Mouse (Mus musculus) T-cell, adult 66 days (primary cell): ENCODE results near the gene Fpgs. TPM values are rescaled to one million over a fixed set of nuclear protein-coding genes. Genes with fewer than 3 reads are reported as not detected.

Source experiments
- total RNA-seq, 2 experiments: library from RNA; stranded (reverse); gene quantifications; 3 replicates in 1 of 2; 4 replicates in 1 of 2; pipeline ENCODE4 v1.2.4; 2023

The Fpgs gene
- total RNA-seq = 10 to 100 TPM; 25.8 to 28.1 TPM

DNA sequence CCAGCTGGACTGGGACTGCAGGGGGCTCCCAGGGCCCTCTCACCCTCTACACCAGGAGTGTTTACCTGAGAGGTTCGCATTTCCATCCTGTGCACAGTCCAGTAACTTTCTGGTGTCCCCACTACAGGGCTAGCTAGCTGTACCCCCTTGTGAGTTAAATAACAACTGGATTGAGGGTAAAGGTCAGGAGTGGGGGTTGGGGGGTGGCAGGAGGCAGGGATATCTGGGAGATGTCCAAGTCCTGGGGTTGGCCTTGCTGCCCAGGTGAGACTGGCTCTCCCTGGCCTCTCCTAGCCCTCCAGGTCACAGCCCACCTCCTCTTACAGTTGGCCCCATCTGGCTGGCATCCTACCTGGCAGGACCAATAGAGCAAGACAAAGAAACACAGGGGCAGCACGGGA is at the start of gene Fpgs:
TSS of gene Fpgs (minus strand) at position 125 of the 401 bp plus-strand sequence.

DNA sequence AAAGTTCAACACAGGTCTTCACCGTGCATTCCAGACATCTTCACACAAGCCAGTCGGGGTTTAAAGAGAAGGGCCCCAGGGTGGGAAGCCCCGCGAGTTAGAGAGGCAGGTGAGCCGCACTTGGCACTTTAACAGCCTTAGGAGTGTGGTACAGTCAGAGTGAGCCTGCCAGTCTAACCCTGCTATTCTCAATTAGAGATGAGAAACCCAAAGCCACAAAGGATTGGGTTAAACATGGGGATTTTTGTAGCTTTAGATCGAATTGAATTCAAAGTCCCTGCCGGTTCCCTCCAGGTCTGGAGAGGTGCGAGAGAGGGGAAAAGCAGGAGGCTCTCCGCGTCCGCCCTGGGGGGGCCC is 36.9 kb upstream of the Fpgs start, which contains the start of gene 6330409D20Rik:
TSS of gene 6330409D20Rik (minus strand) at position 101 of the 357 bp plus-strand sequence.

GRCm38 (mm10) chr2:32720681-32721229 is 16.8 kb upstream of the Fpgs start, which contains the start of gene Sh2d3c:
Gene Sh2d3c, plus strand, starts transcription at chr2:32721055.

DNA sequence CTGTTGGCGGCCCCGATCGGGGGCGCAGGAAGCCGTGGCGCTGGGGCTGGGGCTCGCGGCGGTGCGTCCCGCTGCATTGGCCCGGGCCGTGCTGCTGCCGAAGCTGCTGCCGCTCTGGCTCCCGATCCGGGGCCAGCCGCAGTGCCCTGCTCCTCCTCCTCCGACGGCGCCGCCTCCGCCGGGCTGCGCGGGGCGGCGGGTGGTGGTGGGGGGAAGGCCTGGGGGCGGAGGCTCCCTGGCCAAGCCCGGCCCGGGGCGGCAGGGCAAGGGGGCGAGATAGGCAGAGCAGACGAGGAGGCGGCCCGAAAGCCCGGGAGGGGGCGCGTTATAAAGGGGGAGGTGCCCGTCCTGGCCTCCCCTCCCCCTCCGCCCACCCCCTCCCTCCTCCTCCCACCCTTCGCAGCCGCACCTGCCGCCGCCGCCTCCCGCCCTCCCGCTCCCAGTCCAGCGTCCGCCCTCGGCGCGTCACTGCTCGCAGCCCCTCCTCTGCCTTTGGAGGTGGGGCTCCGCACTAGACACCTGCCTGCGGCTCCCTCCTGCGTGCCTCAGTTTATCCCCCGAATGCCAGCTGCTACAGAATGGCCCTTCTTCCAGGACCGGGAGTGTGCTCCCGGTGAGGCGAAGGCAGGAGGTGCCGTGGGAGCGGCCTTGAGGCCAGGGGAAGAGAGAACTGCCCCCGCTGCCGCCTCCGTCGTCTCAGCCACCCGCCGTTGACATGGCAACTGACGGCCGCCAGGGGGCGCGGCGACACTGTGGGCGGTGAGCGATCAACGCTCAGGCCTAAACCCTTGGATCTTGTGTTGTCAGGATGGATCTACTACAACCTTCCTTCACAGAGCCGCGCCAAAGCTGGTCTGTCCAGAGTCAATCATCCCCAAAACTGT is 9.2 kb upstream of the Fpgs start, which contains the start of gene Cdk9:
TSS of gene Cdk9 (minus strand) at position 143 of the 884 bp plus-strand sequence.

GRCm38 (mm10) chr2:32646379-32647056 is 57.4 kb downstream of the Fpgs start, which contains the start of gene Eng:
Gene Eng, plus strand, starts transcription at chr2:32646595.

Other genes starting within 250 kb of the Fpgs start
- gene Fam102a, start 168.8 kb downstream of the Fpgs start, total RNA-seq = 100 to 1,000 TPM; 173 to 175 TPM
- 10 to 100 TPM; 57.9 to 58.0 TPM for gene Dpm2, start 133.3 kb downstream of the Fpgs start, total RNA-seq
- 1 to 10 TPM; 1.2 to 1.3 TPM for gene Pip5kl1, start 129.3 kb downstream of the Fpgs start, total RNA-seq
- not detected for gene 9430097D07Rik, start 128.5 kb downstream of the Fpgs start, total RNA-seq
- gene St6galnac4, start 117.0 kb downstream of the Fpgs start, total RNA-seq = 10 to 100 TPM; 21.4 to 24.5 TPM
- 1 to 10 TPM; 5.1 to 6.9 TPM for gene St6galnac6, start 104.4 kb downstream of the Fpgs start, total RNA-seq
- not detected for gene Ak1, start 82.4 kb downstream of the Fpgs start, total RNA-seq
- gene Eng, start 57.5 kb downstream of the Fpgs start, total RNA-seq = 10 to 100 TPM; 11.2 to 13.8 TPM
- 100 to 1,000 TPM; 121 to 123 TPM for gene Cdk9, start 8.9 kb upstream of the Fpgs start, total RNA-seq
- gene Sh2d3c, start 16.9 kb upstream of the Fpgs start, total RNA-seq = 100 to 1,000 TPM; 120 to 121 TPM
- not detected for gene 6330409D20Rik, start 36.9 kb upstream of the Fpgs start, total RNA-seq
- 10 to 100 TPM; 29.2 to 34.5 TPM for gene Tor2a, start 53.1 kb upstream of the Fpgs start, total RNA-seq
- gene Ttc16, start 71.5 kb upstream of the Fpgs start, total RNA-seq = under 1 TPM in 1 of 2 experiments, not detected in 1; 0.90 TPM
- 1 to 10 TPM; 5.6 to 7.2 TPM for gene Ptrh1, start 71.6 kb upstream of the Fpgs start, total RNA-seq
- not detected for gene Cfap157, start 80.3 kb upstream of the Fpgs start, total RNA-seq
- gene Stxbp1, start 143.1 kb upstream of the Fpgs start, total RNA-seq = 1 to 10 TPM; 1.7 to 2.2 TPM
- 1 to 10 TPM; 1.2 to 1.9 TPM for gene Fam129b, start 172.0 kb upstream of the Fpgs start, total RNA-seq